Mouse (Mus musculus) left cerebral cortex, adult 18-20 months (tissue): ENCODE results near the gene Ddx51. TPM values are rescaled to one million over a fixed set of nuclear protein-coding genes. Genes with fewer than 3 reads are reported as not detected.
A peak's percentile ranks its signal among the peaks of the same experiment; 100 is the strongest.

Experiments used
- DNase-seq, 2 experiments: peaks; one replicate each; pipeline ENCODE4 v3.0.0; 2021 to 2022; ENCODE audit warnings: low spot score in 2 of 2, mixed read lengths in 1 of 2
- long read RNA-seq, 2 experiments: library from polyadenylated mRNA; stranded (forward); transcript quantifications; one replicate each; pipeline ENCODE4 v2.0.0; 2021
- total RNA-seq, 2 experiments: library from RNA; stranded (reverse); gene quantifications; 2 replicates each; pipeline ENCODE4 v1.2.3; 2021

Ddx51 gene
- 10 to 100 TPM; 22.2 to 24.7 TPM for total RNA-seq
- long read RNA-seq, experiment 1, full-length matches to known transcripts = 8 of 22 reads
- long read RNA-seq, experiment 1, partial matches to known transcripts = 3 of 22 reads
- long read RNA-seq, experiment 1, other reads (novel, unspliced or antisense) = 11 of 22 reads
- long read RNA-seq, experiment 2, full-length matches to known transcripts = 17 of 19 reads
- long read RNA-seq, experiment 2, partial matches to known transcripts = 1 of 19 reads
- long read RNA-seq, experiment 2, other reads (novel, unspliced or antisense) = 1 of 19 reads

- peak; percentile 97 to 98 for DNase-seq
Measured at GRCm38 (mm10) chr5:110652719-110653648, at the start of gene Ddx51, which contains the start of gene Noc4l. Gene Ddx51 (plus strand): TSS chr5:110653451. Gene Noc4l (minus strand): TSS chr5:110653417.

- no peak for DNase-seq
Measured at GRCm38 (mm10) chr5:110604311-110604710, 48.9 kb upstream of the Ddx51 start.

- DNase-seq = no peak
Measured at GRCm38 (mm10) chr5:110605531-110606221, 47.6 kb upstream of the Ddx51 start.

- no peak for DNase-seq
Measured at GRCm38 (mm10) chr5:110607767-110608166, 45.5 kb upstream of the Ddx51 start.

- no peak for DNase-seq
Measured at GRCm38 (mm10) chr5:110608336-110608735, 44.9 kb upstream of the Ddx51 start.

GRCm38 (mm10) chr5:110608941-110609340 is 44.3 kb upstream of the Ddx51 start:
- DNase-seq = no peak

- DNase-seq = no peak
Measured at GRCm38 (mm10) chr5:110609425-110609824, 43.8 kb upstream of the Ddx51 start.

- DNase-seq = no peak
Measured at GRCm38 (mm10) chr5:110609868-110610267, 43.4 kb upstream of the Ddx51 start.

GRCm38 (mm10) chr5:110610484-110610883 is 42.8 kb upstream of the Ddx51 start:
- DNase-seq = no peak

- DNase-seq = no peak
Measured at GRCm38 (mm10) chr5:110611435-110612158, 41.7 kb upstream of the Ddx51 start.

GRCm38 (mm10) chr5:110619226-110619625 is 34.0 kb upstream of the Ddx51 start:
- DNase-seq = no peak

GRCm38 (mm10) chr5:110624319-110624718 is 28.9 kb upstream of the Ddx51 start:
- no peak for DNase-seq

- DNase-seq = peak in 1 of 2 experiments; percentile 36
Measured at GRCm38 (mm10) chr5:110627351-110627750, 25.9 kb upstream of the Ddx51 start.

GRCm38 (mm10) chr5:110628156-110628555 is 25.1 kb upstream of the Ddx51 start:
- no peak for DNase-seq

GRCm38 (mm10) chr5:110629525-110630120 is 23.6 kb upstream of the Ddx51 start:
- no peak for DNase-seq

GRCm38 (mm10) chr5:110635951-110636707 is 17.1 kb upstream of the Ddx51 start:
- no peak for DNase-seq

- DNase-seq = no peak
Measured at GRCm38 (mm10) chr5:110638306-110639074, 14.8 kb upstream of the Ddx51 start.

- peak; percentile 79 to 85 for DNase-seq
Measured at GRCm38 (mm10) chr5:110639459-110639858, 13.8 kb upstream of the Ddx51 start.

GRCm38 (mm10) chr5:110646377-110646776 is 6.9 kb upstream of the Ddx51 start:
- DNase-seq = no peak
